ENCODE assay signal across 10 mouse cellular contexts in genomic region chr7:130289428-130289790, GRCm38 (mm10).
A peak's percentile ranks its signal among the peaks of the same experiment; 100 is the strongest.
DNase-seq lines count a peak whose midpoint lies in the region; ATAC-seq lines count a peak whose summit lies in the region.
"Had no signal": no experiment of that assay in that cellular context is flagged by ENCODE, and none has a peak within 500 bp of the region (broad histone marks: within the 10 kb centered on the region; RNA-seq: fewer than 3 reads in every experiment).

No protein-coding gene starts in this region.

- H3K27me3 ChIP-seq in intestine, embryonic 16.5 days (replicated peaks; ENCODE audit: control insufficient read depth, insufficient read depth, low read length), result no peaks in the 10 kb centered on the region
- no peaks in the 10 kb centered on the region for H3K27me3 ChIP-seq in intestine, embryonic 15.5 days (replicated peaks)
- H3K27me3 ChIP-seq in embryonic facial prominence, embryonic 11.5 days (ENCODE audit: control insufficient read depth, insufficient read depth, low read length), result no peaks in the 10 kb centered on the region
- no peaks in the 10 kb centered on the region; the same call in 1 of the 2 replicates for H3K27me3 ChIP-seq in hindbrain, embryonic 14.5 days (ENCODE audit: control insufficient read depth, insufficient read depth, low read length)
- H3K27me3 ChIP-seq in midbrain, embryonic 16.5 days (ENCODE audit: control insufficient read depth, insufficient read depth, low read depth, low read length), result no peaks in the 10 kb centered on the region

- no peaks in the 10 kb centered on the region for H3K9me3 ChIP-seq in intestine, embryonic 16.5 days (ENCODE audit: control insufficient read depth, low read length)
- H3K9me3 ChIP-seq in intestine, embryonic 15.5 days, result no peaks in the 10 kb centered on the region
- no peaks in the 10 kb centered on the region for H3K9me3 ChIP-seq in embryonic facial prominence, embryonic 11.5 days (replicated peaks; ENCODE audit: control insufficient read depth, low read length)
- H3K9me3 ChIP-seq in hindbrain, embryonic 14.5 days (ENCODE audit: control insufficient read depth, low read length), result no peaks in the 10 kb centered on the region
- no peaks in the 10 kb centered on the region for H3K9me3 ChIP-seq in midbrain, embryonic 16.5 days (replicated peaks; ENCODE audit: control insufficient read depth, low read length, poor library complexity, severe bottlenecking)

- 0 out of 2 replicates have a peak overlapping the region, but pooled peaks have one; percentile 8 for H3K9ac ChIP-seq in intestine, embryonic 16.5 days (ENCODE audit: low read depth, low read length)
- no peak overlapping the region for H3K9ac ChIP-seq in intestine, embryonic 15.5 days
- H3K9ac ChIP-seq in embryonic facial prominence, embryonic 11.5 days (replicated peaks; ENCODE audit: low read length), result no peak overlapping the region
- no peak overlapping the region for H3K9ac ChIP-seq in hindbrain, embryonic 14.5 days
- H3K9ac ChIP-seq in midbrain, embryonic 16.5 days (ENCODE audit: low read depth, low read length), result no peak overlapping the region

- H3K27ac ChIP-seq in intestine, embryonic 16.5 days (ENCODE audit: low read length), result no peak overlapping the region
- H3K27ac ChIP-seq in intestine, embryonic 15.5 days, result no peak overlapping the region
- H3K27ac ChIP-seq in embryonic facial prominence, embryonic 11.5 days (replicated peaks; ENCODE audit: low read depth, low read length), result peak overlapping the region; percentile 16
- no peak overlapping the region for H3K27ac ChIP-seq in hindbrain, embryonic 14.5 days
- no peak overlapping the region for H3K27ac ChIP-seq in midbrain, embryonic 16.5 days (ENCODE audit: low read length)

- no peaks in the 10 kb centered on the region for H3K36me3 ChIP-seq in intestine, embryonic 16.5 days (ENCODE audit: control insufficient read depth, insufficient read depth, low read length)
- no peaks in the 10 kb centered on the region for H3K36me3 ChIP-seq in intestine, embryonic 15.5 days
- H3K36me3 ChIP-seq in embryonic facial prominence, embryonic 11.5 days (replicated peaks; ENCODE audit: control insufficient read depth, insufficient read depth, low read depth, low read length), result no peaks in the 10 kb centered on the region
- H3K36me3 ChIP-seq in hindbrain, embryonic 14.5 days (replicated peaks; ENCODE audit: control insufficient read depth, insufficient read depth), result no peaks in the 10 kb centered on the region
- H3K36me3 ChIP-seq in midbrain, embryonic 16.5 days (ENCODE audit: control insufficient read depth, insufficient read depth, low read length), result no peaks in the 10 kb centered on the region

- H3K4me3 ChIP-seq in intestine, embryonic 16.5 days (ENCODE audit: low read length), result no peak overlapping the region
- no peak overlapping the region for H3K4me3 ChIP-seq in intestine, embryonic 15.5 days (replicated peaks)
- H3K4me3 ChIP-seq in embryonic facial prominence, embryonic 11.5 days (ENCODE audit: low read depth, low read length), result no peak overlapping the region
- no peak overlapping the region for H3K4me3 ChIP-seq in hindbrain, embryonic 14.5 days (replicated peaks; ENCODE audit: low read length)
- H3K4me3 ChIP-seq in midbrain, embryonic 16.5 days (ENCODE audit: low read depth, low read length), result no peak overlapping the region

- no peak overlapping the region for H3K4me2 ChIP-seq in intestine, embryonic 16.5 days (ENCODE audit: low read depth, low read length)
- no peak overlapping the region for H3K4me2 ChIP-seq in intestine, embryonic 15.5 days (replicated peaks)
- no peak overlapping the region for H3K4me2 ChIP-seq in embryonic facial prominence, embryonic 11.5 days (ENCODE audit: low read depth, low read length)
- H3K4me2 ChIP-seq in hindbrain, embryonic 14.5 days (replicated peaks), result peak overlapping the region; percentile 15; the same call in 1 of the 2 replicates
- peak overlapping the region; percentile 23 for H3K4me2 ChIP-seq in midbrain, embryonic 16.5 days (ENCODE audit: low read length)
- H3K4me2 ChIP-seq: heart, embryonic 11.5 days; liver, embryonic 11.5 days had no signal

- WGBS in intestine, embryonic 16.5 days, result 59% methylated on average over 9 of the region's 9 CpGs
- 64% methylated on average over 9 of the region's 9 CpGs for WGBS in intestine, embryonic 15.5 days
- WGBS in embryonic facial prominence, embryonic 11.5 days, result 35% methylated on average over 9 of the region's 9 CpGs
- WGBS in hindbrain, embryonic 14.5 days, result 17% methylated on average over 9 of the region's 9 CpGs
- WGBS in midbrain, embryonic 16.5 days, result 18% methylated on average over 9 of the region's 9 CpGs

- peaks cover 14% of the 10 kb centered on the region; the same call in 1 of the 2 replicates for H3K4me1 ChIP-seq in intestine, embryonic 16.5 days (ENCODE audit: control insufficient read depth, insufficient read depth, low read length)
- H3K4me1 ChIP-seq in intestine, embryonic 15.5 days (replicated peaks), result peaks cover 20% of the 10 kb centered on the region
- no peaks in the 10 kb centered on the region for H3K4me1 ChIP-seq in embryonic facial prominence, embryonic 11.5 days (ENCODE audit: control insufficient read depth, insufficient read depth, low read length)
- H3K4me1 ChIP-seq in hindbrain, embryonic 14.5 days (replicated peaks; ENCODE audit: control insufficient read depth, insufficient read depth, low read length), result peaks cover 11% of the 10 kb centered on the region
- H3K4me1 ChIP-seq in midbrain, embryonic 16.5 days (ENCODE audit: control insufficient read depth, insufficient read depth, low read length), result no peaks in the 10 kb centered on the region

- no peak for ATAC-seq in intestine, embryonic 16.5 days
- ATAC-seq in intestine, embryonic 15.5 days, result no peak
- ATAC-seq in embryonic facial prominence, embryonic 11.5 days (replicated peaks; ENCODE audit: insufficient number of reproducible peaks, low FRiP score, low TSS enrichment, low read depth), result no peak
- ATAC-seq in hindbrain, embryonic 14.5 days (ENCODE audit: low FRiP score), result no peak
- ATAC-seq in midbrain, embryonic 16.5 days, result no peak
- no peak for ATAC-seq in frontal cortex, adult (ENCODE audit: low TSS enrichment)

- no peak for DNase-seq in embryonic facial prominence, embryonic 11.5 days (ENCODE audit: low spot score)
- no peak for DNase-seq in hindbrain, embryonic 14.5 days (ENCODE audit: low spot score)
- no peak for DNase-seq in adrenal gland, postnatal 25 days
- DNase-seq in gastrocnemius, postnatal 10 days, result no peak

Comparison
In these comparisons a context has a peak if more than half of its experiments do, and no peak if none do; other contexts are left out.
1. H3K4me2 ChIP-seq: peak in hindbrain, embryonic 14.5 days (single experiment) and midbrain, embryonic 16.5 days (single experiment); none in intestine, embryonic 16.5 days (single experiment), intestine, embryonic 15.5 days (single experiment) and embryonic facial prominence, embryonic 11.5 days (single experiment).